Mouse (Mus musculus) spleen, postnatal 10 days (tissue): ENCODE measurements around the gene Gm29609.
"Not testable (repeated sequence)": the region's sequence is repeated elsewhere in the genome, so short reads cannot be mapped to it uniquely, and the experiment has no call there.

Experiments
- DNase-seq, 2 experiments: peaks; one replicate each; pipeline ENCODE4 v3.0.0; 2021 to 2022; ENCODE audit warnings: low spot score in 2 of 2

The Gm29609 gene

GRCm38 (mm10) chr5:31179766-31180630 is at the start of gene Gm29609, which contains the start of gene Gtf3c2:
Gm29609 (minus strand) TSS chr5:31179911.
Gtf3c2 (minus strand) TSS chr5:31180144.
- DNase-seq = peak; percentile 93 to 97

DNA sequence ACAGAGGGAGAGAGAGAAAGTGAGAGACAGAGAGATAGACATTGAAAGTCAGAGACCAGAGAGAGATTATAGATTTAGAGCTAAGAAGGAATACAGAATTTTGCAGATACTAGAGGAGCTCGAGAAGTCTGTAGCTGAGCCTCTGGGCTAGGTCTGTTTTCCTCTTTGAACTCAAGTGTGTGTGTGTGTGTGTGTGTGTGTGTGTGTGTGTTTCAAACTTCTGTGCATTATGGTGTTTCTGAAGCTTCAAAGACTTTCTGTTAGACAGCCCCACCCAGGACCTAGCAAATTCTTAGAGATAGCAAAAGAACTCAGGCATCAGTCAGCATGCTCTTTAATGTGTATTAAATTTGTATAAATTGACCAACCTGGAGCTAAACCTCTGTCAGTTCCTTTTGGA is 46.9 kb upstream of the Gm29609 start:
- no peak for DNase-seq

DNA sequence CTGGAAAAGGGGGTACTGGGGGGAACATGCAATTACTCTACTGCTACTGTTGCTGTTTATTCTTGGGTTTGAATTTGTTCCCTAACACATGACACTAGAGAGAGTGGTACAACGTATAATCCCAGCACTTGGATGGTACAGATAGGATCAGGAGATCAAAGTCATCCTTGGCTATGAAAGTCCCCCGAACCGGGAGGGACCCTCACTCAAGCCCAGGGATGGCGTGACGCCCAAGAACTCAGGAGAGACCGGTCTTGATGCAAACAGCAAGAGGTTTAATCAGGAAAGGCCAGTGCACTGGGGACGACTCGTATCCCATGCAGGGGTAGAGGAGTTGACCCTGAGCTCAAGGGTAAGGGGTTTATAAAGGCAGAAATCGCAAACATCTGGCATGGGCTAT is 43.0 kb upstream of the Gm29609 start:
- DNase-seq = no peak

GRCm38 (mm10) chr5:31221304-31221945 is 41.7 kb upstream of the Gm29609 start:
- peak in 1 of 2 experiments; percentile 69 for DNase-seq

DNA sequence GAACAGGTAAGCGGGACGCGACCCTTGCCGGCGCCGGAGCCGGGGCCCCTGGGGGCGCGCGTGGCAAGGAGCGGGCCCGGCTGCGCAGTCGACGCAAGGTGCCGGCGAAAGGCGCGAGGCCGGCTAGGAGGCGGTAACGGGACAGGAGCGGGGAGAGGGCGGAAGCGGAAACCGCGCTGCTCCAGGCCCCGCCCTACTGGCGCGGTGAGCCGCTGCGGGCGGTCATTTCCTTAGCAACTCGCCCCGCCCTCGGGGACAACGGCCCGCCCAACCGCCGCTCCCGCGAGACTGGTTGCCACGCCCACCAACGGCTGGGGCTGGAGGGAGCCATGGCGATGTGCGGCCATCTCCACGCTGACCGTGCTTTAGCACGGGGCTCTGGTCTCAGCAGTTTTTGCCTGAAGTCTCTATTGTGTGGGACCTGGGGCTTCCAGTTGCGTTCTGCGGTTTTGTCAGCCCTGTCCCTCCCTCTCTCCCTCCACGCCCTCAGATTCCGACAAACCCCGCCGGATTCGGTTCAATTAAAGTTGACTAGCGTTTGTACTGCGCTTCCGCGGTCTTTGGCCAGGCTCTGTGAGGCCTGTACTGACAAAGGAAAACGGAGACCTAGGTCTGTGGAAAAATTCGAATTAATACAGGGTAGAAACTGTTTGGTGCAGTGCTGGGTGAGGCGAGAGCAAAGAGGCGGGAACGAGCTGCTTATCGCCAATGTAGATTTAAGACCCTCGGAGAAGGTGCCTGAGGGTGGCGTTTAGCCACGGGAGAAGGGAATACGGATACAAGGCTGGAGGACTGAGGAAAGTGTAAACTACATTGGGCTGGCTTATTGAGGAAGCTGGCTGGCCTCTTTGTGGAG is 41.0 kb upstream of the Gm29609 start, which contains the start of gene Ppm1g:
Ppm1g (minus strand) TSS at position 240 of the 856 bp plus-strand sequence.
- DNase-seq = peak; percentile 99

DNA sequence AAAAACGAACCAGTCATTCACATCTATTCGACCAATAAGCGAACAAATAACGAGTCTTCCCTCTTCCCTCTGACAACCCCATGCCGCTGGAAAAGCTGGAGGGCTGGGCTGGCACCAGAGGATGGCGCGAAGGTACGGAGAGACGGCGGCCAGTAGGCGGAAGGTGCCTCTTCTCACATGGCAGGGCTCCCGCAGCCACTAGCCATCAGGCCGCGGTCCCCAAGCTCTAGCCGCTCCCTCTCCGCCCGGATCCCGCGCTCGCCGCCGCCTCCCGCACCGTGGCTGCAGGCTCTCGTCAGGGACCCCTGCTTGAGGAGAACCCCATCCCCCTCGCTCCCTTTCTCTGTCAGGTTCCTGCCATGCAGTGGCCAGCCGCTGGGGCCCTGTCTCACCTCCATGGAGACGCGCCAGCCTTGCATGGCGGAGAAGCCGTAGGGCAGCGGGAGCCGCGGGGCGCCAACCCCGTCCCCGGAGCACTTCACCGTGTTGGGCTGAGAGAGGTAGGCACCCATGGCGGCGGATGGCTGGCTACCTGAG is 40.3 kb upstream of the Gm29609 start:
- no peak for DNase-seq

DNA sequence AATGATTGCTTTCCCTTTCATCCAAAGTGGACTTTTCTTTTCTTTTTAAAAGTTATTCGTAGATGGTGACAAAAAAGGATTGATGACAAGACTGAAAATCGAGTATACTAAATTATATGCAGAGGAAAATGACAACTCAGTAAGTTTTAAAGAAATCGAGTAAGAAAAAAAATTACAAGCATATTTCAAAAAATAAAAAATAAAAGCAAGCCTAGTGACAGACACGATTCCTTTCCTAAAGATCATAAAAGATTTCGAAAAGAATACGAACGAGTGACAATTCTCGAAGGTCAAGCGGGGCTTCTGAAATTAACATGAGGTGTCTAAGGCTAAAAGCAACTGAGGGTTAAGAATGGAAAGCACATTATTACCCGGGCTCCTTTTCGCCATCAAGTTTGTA is 39.8 kb upstream of the Gm29609 start:
- DNase-seq = no peak

DNA sequence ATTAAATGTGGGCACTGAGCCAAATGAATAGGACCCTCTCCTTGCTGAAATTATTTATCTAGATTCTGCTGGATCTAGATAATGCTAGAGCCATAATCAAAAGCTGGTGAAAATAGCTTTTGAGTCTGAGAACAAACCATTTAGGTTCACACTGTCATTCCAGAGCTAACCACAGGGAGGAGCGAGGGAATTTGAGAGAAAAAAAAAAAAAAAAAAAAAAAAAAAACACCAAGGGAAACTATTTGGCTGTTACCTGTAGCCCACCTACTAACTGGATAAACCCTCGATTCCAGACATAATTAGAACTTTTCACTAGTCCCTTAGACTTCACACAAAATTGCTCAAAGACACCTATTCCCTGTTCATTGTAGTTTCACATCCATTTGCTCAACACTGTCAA is 39.4 kb upstream of the Gm29609 start:
- DNase-seq = peak in 1 of 2 experiments; percentile 52

GRCm38 (mm10) chr5:31218294-31218693 is 38.6 kb upstream of the Gm29609 start:
- DNase-seq = peak in 1 of 2 experiments; percentile 72

- not testable (repeated sequence) for DNase-seq
Measured at GRCm38 (mm10) chr5:31216554-31216953, 36.8 kb upstream of the Gm29609 start.

DNA sequence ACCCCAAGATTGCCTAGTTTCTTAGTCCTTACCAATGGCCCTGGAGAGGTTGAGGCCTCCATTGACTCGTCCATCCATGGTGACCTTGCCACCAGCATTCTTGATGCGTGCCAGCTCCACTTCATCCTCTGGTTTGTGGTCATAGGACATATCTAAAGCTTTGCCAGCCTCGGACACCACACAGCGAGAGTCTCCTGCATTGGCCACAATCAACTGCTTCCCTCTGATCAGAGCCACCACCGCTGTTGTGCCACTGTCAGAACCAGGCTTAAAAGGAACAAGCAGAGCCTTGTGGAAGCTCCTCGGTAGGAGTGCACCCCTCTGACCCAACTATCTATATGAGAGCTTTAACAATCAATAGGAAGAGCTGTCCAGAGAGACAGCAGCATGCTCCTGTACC is 24.7 kb upstream of the Gm29609 start:
- DNase-seq = no peak

DNA sequence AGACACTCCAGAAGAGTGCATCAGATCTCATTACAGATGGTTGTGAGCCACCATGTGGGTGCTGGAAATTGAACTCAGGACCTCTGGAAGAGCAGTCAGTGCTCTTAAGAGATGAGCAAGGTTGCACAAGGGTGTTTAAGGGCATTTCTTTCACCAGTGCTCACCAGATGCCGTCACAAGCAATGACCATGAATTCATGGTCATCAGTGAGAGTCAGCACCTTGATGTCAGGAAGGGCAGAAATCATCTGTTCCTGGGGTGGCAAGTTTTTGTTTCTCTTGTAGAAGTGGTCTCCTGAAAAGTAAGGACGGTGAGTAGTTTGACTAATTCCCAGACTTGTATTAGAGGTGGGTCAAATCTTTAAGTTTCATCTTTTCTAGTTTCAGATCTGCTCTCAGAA is 24.2 kb upstream of the Gm29609 start:
- no peak for DNase-seq

GRCm38 (mm10) chr5:31202933-31203332 is 23.2 kb upstream of the Gm29609 start:
- DNase-seq = no peak

DNA sequence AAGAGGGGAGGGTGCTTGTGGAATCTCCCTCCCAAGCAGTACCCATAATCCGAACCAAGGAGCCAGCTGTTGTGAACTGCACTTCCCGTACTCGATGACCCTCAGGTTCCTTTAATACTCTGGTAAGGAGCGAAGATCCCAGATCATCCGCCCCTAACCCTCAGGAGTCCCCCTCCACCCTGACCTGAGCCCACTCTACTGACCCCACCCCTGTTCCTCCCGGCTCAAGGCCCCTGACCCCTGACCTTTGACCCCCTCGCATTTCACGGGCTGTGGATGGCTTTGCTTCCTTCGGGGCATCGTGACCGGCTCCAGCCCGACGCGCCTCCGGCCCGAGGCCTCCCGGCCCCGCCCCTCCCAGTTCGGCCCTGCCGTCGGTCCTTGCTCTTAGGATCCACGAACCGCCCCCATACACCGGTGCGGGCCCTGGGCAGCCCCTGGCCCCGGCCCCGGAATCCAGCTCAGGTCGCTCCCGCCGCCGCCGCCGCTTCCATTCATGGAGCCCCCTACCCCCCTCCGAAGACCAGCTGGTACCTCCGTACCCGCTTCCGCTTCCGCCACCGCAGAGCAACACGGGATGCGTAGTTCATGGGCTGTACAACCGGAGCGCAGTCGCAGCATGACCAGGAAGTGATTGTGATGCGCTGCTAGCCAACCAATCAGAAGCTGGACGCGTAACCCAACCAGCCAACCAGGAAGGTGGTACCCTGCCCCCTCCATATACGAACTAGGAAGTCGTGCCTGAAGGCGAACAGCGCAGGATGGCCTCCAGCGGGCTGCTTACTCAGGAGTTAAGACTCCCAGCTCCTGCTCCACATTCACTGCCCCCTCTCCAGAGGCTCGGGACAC is 22.3 kb upstream of the Gm29609 start, which contains the start of gene Zfp513:
Zfp513 (minus strand) TSS at position 562 of the 849 bp plus-strand sequence.
- peak; percentile 85 to 94 for DNase-seq

DNA sequence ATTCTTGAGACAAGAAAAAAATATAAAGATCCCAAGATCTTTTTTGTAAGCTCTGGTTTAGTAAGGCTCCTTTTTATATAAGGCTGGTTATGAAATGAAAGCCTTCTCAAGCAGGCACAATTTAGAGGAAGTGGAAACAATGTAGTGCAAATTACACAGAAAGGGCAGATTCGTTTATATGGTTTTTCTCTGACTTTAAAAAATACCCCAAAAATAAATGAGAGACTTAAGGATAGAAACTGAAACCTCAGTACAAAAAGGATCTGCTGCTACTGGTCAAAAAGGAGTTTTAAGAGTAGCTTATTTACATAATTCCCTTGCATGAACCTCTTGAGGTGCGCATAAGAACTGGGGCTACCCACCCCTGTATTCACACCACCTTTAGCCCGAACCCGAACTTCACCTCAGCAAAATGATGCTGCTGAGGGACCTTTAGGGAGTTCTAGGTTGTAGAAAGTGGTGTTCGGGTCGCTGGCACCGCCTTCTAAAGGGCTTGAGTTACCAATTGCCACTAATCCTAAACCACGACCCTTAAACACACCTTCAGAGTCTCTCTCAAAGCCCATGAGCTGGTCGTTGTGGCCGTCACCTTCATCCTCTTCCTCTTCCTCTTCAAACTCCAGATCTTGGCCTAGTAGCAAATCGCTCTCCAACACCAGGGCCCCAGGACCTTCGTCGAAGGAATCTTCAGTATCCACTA is 21.5 kb upstream of the Gm29609 start:
- DNase-seq = no peak

- no peak for DNase-seq
Measured at GRCm38 (mm10) chr5:31200327-31200768, 20.6 kb upstream of the Gm29609 start.

DNA sequence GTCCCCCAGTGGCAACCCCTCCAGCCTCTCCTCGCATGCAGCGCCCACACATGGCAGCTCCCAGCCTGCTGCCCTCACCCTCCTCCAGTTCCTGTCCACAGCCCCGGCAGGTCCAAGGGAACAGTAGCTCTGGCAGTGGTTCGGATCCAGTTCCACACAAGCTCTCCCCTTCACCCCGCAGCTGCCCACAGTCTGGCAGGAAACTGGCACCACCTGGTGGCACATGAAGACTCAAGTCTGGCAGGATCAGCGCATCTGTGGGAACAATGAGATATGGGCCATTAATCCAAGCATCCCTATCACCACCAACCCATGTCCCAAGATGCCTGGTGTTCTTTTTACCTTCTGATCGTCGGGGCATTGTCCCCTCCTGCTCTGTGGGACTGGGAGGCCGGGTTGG is 20.2 kb upstream of the Gm29609 start:
- DNase-seq = no peak

DNA sequence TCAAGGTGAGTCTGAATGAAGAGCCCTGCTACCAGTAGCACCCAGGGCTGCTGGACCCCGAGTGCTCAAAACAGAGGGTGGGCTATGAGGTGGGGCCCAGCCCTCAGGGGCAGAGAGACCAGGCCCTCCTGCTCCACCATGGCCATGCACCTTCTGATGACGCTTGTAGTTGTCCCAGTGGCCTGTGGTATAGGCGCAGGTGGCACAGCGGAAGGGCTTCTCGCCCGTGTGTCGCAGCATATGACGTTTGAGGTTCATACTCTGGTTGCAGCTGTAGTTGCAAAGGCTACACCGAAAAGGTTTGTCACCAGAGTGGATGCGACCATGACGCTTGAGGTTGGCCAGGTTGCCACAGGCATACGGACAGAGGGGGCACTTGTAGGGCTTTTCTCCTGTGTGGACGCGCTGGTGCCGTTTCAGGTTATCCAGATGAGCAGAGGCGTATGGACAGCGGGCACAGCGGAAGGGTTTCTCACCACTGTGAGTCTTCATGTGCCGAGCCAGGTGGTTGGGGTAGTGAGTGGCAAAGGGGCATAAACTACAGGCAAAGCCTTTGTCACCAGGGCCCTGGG is 19.7 kb upstream of the Gm29609 start:
- DNase-seq = no peak

GRCm38 (mm10) chr5:31198616-31199320 is 19.1 kb upstream of the Gm29609 start:
- no peak for DNase-seq
